Mouse (Mus musculus) myocyte (in vitro differentiated cells): Measurements from ENCODE around the gene Tjp2. TPM values are rescaled to one million over a fixed set of nuclear protein-coding genes. Genes with fewer than 3 reads are reported as not detected.
"Not testable (repeated sequence)": the region's sequence is repeated elsewhere in the genome, so short reads cannot be mapped to it uniquely, and the experiment has no call there.

ENCODE experiments used
- H3K27me3 ChIP-seq: one replicate; pipeline ENCODE4 v1.6.1; 2011; ENCODE audit not compliant: control insufficient read depth, insufficient read depth, insufficient read length
- H3K36me3 ChIP-seq: one replicate; pipeline ENCODE4 v1.6.1; 2011; ENCODE audit not compliant: control insufficient read depth, insufficient read depth
- H3K4me2 ChIP-seq: one replicate; pipeline ENCODE4 v1.6.1; 2011; ENCODE audit warnings: low read depth, control low read depth
- H3K4me3 ChIP-seq: one replicate; pipeline ENCODE4 v1.5.1; 2011; ENCODE audit warnings: mild to moderate bottlenecking, control low read depth, moderate library complexity
- H3K79me2 ChIP-seq: one replicate; pipeline ENCODE4 v1.6.1; 2011; ENCODE audit not compliant: control insufficient read depth, insufficient read depth
- H3ac ChIP-seq: one replicate; pipeline ENCODE4 v1.6.1; 2011; ENCODE audit not compliant: control insufficient read depth, insufficient read length
- CEBPB ChIP-seq: IDR thresholded peaks from 2 replicates; pipeline ENCODE4 v1.6.1; 2011; ENCODE audit warnings: mild to moderate bottlenecking, moderate library complexity; ENCODE audit not compliant: poor library complexity, insufficient read depth, severe bottlenecking
- E2F4 ChIP-seq: IDR thresholded peaks from one replicate; pipeline ENCODE4 v1.6.1; 2011; ENCODE audit warnings: mild to moderate bottlenecking, control low read depth, moderate library complexity; ENCODE audit not compliant: insufficient read depth
- MAX ChIP-seq: IDR thresholded peaks from one replicate; pipeline ENCODE4 v1.6.1; 2011; ENCODE audit warnings: low read depth, mild to moderate bottlenecking, control low read depth
- MYOD1 ChIP-seq, 3 experiments: IDR thresholded peaks; one replicate each; pipeline ENCODE4 v1.6.1; 2011; ENCODE audit warnings: control low read depth in 2 of 3, low read depth in 2 of 3, mild to moderate bottlenecking in 2 of 3, moderate library complexity in 1 of 3; ENCODE audit not compliant: insufficient read length in 2 of 3, control insufficient read depth in 1 of 3
- MYOG ChIP-seq, 3 experiments: IDR thresholded peaks; one replicate each; pipeline ENCODE4 v1.6.1; 2011; ENCODE audit warnings: control low read depth in 2 of 3, low read depth in 2 of 3, mild to moderate bottlenecking in 2 of 3; ENCODE audit not compliant: insufficient read length in 2 of 3, control insufficient read depth in 1 of 3, insufficient read depth in 1 of 3
- POLR2A ChIP-seq: IDR thresholded peaks from one replicate; pipeline ENCODE4 v1.6.1; 2011; ENCODE audit warnings: low read depth, mild to moderate bottlenecking, control low read depth, moderate library complexity; ENCODE audit not compliant: insufficient read length
- POLR2AphosphoS2 ChIP-seq: IDR thresholded peaks from one replicate; pipeline ENCODE4 v1.6.1; 2011; ENCODE audit warnings: low read depth, control low read depth; ENCODE audit not compliant: insufficient read length
- REST ChIP-seq: IDR thresholded peaks from one replicate; pipeline ENCODE4 v1.6.1; 2011; ENCODE audit warnings: mild to moderate bottlenecking, control low read depth, moderate library complexity; ENCODE audit not compliant: insufficient read depth, insufficient read length
- SRF ChIP-seq: IDR thresholded peaks from one replicate; pipeline ENCODE4 v1.6.1; 2011; ENCODE audit warnings: low read depth; ENCODE audit not compliant: control insufficient read depth, insufficient read length
- TCF12 ChIP-seq: IDR thresholded peaks from one replicate; pipeline ENCODE4 v1.6.1; 2011; ENCODE audit warnings: mild to moderate bottlenecking, control low read depth; ENCODE audit not compliant: poor library complexity, insufficient read depth, severe bottlenecking
- TCF3 ChIP-seq: IDR thresholded peaks from one replicate; pipeline ENCODE4 v1.6.1; 2011; ENCODE audit warnings: low read depth, control low read depth; ENCODE audit not compliant: insufficient read length
- USF1 ChIP-seq: IDR thresholded peaks from one replicate; pipeline ENCODE4 v1.6.1; 2011; ENCODE audit warnings: low read depth, mild to moderate bottlenecking, control low read depth, moderate library complexity
- polyA plus RNA-seq: library from polyadenylated mRNA; unstranded; fragments of >200 nt; fragmentation: generic; extraction: Trizol; gene quantifications from one replicate; pipeline ENCODE4 v1.2.1, GENCODE M21; 2012; ENCODE audit warnings: missing spikeins

Tjp2 gene
- polyA plus RNA-seq, 1 experiment: 5.2 TPM

- Histone ChIP-seq H3K4me2 (no peak overlapping the region), H3K4me3 (no peak overlapping the region), H3K79me2 (no peaks in the 10 kb centered on the region), H3K27me3 (no peaks in the 10 kb centered on the region), H3ac (no peak overlapping the region), H3K36me3 (no peaks in the 10 kb centered on the region)
- TF ChIP-seq MYOD1 (IDR thresholded peaks at IDR 0.05; ENCODE audit: control insufficient read depth in 1 of 3, insufficient read length in 2 of 3, low read depth in 2 of 3) (no peak), E2F4 (no peak), MYOG (IDR thresholded peaks at IDR 0.05; ENCODE audit: control insufficient read depth in 1 of 3, insufficient read depth in 1 of 3, insufficient read length in 2 of 3, low read depth in 2 of 3) (no peak), MAX (no peak), SRF (no peak), TCF3 (no peak), CEBPB (no peak), POLR2AphosphoS2 (no peak), POLR2A (no peak), REST (no peak), USF1 (no peak), TCF12 (no peak)
Measured at GRCm38 (mm10) chr19:24241799-24242546, 17.1 kb upstream of the Tjp2 start.

GRCm38 (mm10) chr19:24241271-24241670 lies 16.4 kb upstream of the Tjp2 start:
- H3K4me2 ChIP-seq: no peak overlapping the region
- no peak overlapping the region for H3K4me3 ChIP-seq
- no peak for TF ChIP-seq POLR2A
- no peak for TF ChIP-seq SRF
- TF ChIP-seq MYOG (IDR thresholded peaks at IDR 0.05; ENCODE audit: control insufficient read depth in 1 of 3, insufficient read depth in 1 of 3, insufficient read length in 2 of 3, low read depth in 2 of 3): no peak
- no peak for TF ChIP-seq CEBPB
- no peak for TF ChIP-seq TCF12
- no peak for TF ChIP-seq TCF3
- TF ChIP-seq MYOD1 (IDR thresholded peaks at IDR 0.05; ENCODE audit: control insufficient read depth in 1 of 3, insufficient read length in 2 of 3, low read depth in 2 of 3): no peak
- TF ChIP-seq MAX: no peak
- TF ChIP-seq POLR2AphosphoS2: no peak
- no peak for TF ChIP-seq E2F4
- TF ChIP-seq REST: no peak
- H3ac ChIP-seq: no peak overlapping the region
- no peaks in the 10 kb centered on the region for H3K27me3 ChIP-seq
- H3K79me2 ChIP-seq: no peaks in the 10 kb centered on the region
- no peaks in the 10 kb centered on the region for H3K36me3 ChIP-seq

GRCm38 (mm10) chr19:24238011-24238410 lies 13.2 kb upstream of the Tjp2 start:
- H3K36me3 ChIP-seq: no peaks in the 10 kb centered on the region

GRCm38 (mm10) chr19:24232356-24232755 lies 7.5 kb upstream of the Tjp2 start:
- H3K4me3 ChIP-seq, H3K4me2 ChIP-seq: not testable (repeated sequence)

More at GRCm38 (mm10) chr19:24238011-24238410, 13.2 kb upstream of the Tjp2 start:
- TF ChIP-seq USF1 (no peak), MYOG (IDR thresholded peaks at IDR 0.05; ENCODE audit: control insufficient read depth in 1 of 3, insufficient read depth in 1 of 3, insufficient read length in 2 of 3, low read depth in 2 of 3) (no peak), MAX (no peak), TCF3 (no peak), CEBPB (no peak), SRF (no peak), TCF12 (no peak)
- H3K4me3 ChIP-seq: no peak overlapping the region
- H3K27me3 ChIP-seq: no peaks in the 10 kb centered on the region
- no peak overlapping the region for H3ac ChIP-seq
- H3K79me2 ChIP-seq: no peaks in the 10 kb centered on the region
- no peak overlapping the region for H3K4me2 ChIP-seq

GRCm38 (mm10) chr19:24225305-24225696 lies 471 bp upstream of the Tjp2 start:
- no peaks in the 10 kb centered on the region for H3K36me3 ChIP-seq
- H3K27me3 ChIP-seq: no peaks in the 10 kb centered on the region
- TF ChIP-seq E2F4 (no peak), TCF12 (no peak), TCF3 (no peak), USF1 (no peak), MYOG (IDR thresholded peaks at IDR 0.05; ENCODE audit: control insufficient read depth in 1 of 3, insufficient read depth in 1 of 3, insufficient read length in 2 of 3, low read depth in 2 of 3) (no peak), POLR2AphosphoS2 (no peak), REST (no peak), MAX (no peak), SRF (no peak), MYOD1 (IDR thresholded peaks at IDR 0.05; ENCODE audit: control insufficient read depth in 1 of 3, insufficient read length in 2 of 3, low read depth in 2 of 3) (no peak), CEBPB (no peak)
- H3K4me3 ChIP-seq: no peak overlapping the region
- H3K4me2 ChIP-seq: peak overlapping the region; percentile 55
- no peak overlapping the region for H3ac ChIP-seq
- H3K79me2 ChIP-seq: no peaks in the 10 kb centered on the region

More at GRCm38 (mm10) chr19:24232356-24232755, 7.5 kb upstream of the Tjp2 start:
- H3K27me3 ChIP-seq, H3ac ChIP-seq, H3K36me3 ChIP-seq, H3K79me2 ChIP-seq: not testable (repeated sequence)
